Mouse (Mus musculus) neutrophil, adult 5-6 weeks (primary cell): ENCODE results near the gene Zbtb43. TPM values are rescaled to one million over a fixed set of nuclear protein-coding genes. Genes with fewer than 3 reads are reported as not detected.

ENCODE experiments used
- ATAC-seq: fragments of 151-379, 151-347 bp; 2 replicates; pipeline ENCODE4 v1.8.0; 2017; ENCODE audit warnings: mild to moderate bottlenecking, moderate TSS enrichment; ENCODE audit not compliant: insufficient number of reproducible peaks, poor library complexity, low FRiP score, severe bottlenecking; ENCODE audit errors: extremely low read depth
- total RNA-seq: library from RNA; stranded (forward); fragments of 200-1000 nt; gene quantifications from 2 replicates; pipeline ENCODE4 v1.2.3, GENCODE M21; 2017

Gene Zbtb43
- total RNA-seq: 25.2 and 26.2 TPM in 2 replicates

GRCm38 (mm10) chr2:33468466-33469097, at the start of gene Zbtb43:
Gene Zbtb43, minus strand, starts transcription at chr2:33468559.
- peak; percentile 98 for ATAC-seq

GRCm38 (mm10) chr2:33515856-33516255, 47.5 kb upstream of the Zbtb43 start:
- no peak for ATAC-seq

- no peak for ATAC-seq
These were observed 47.1 kb upstream of the Zbtb43 start for GRCm38 (mm10) chr2:33515431-33515830.

GRCm38 (mm10) chr2:33510791-33511190, 42.4 kb upstream of the Zbtb43 start:
- ATAC-seq: no peak

GRCm38 (mm10) chr2:33502602-33503001, 34.2 kb upstream of the Zbtb43 start:
- no peak for ATAC-seq

- no peak for ATAC-seq
These were observed 29.9 kb upstream of the Zbtb43 start for GRCm38 (mm10) chr2:33498280-33498679.

- no peak for ATAC-seq
These were observed 27.3 kb upstream of the Zbtb43 start for GRCm38 (mm10) chr2:33495654-33496053.

GRCm38 (mm10) chr2:33492041-33492440, 23.7 kb upstream of the Zbtb43 start:
- ATAC-seq: no peak

GRCm38 (mm10) chr2:33489565-33489964, 21.2 kb upstream of the Zbtb43 start:
- no peak for ATAC-seq

- ATAC-seq: no peak
These were observed 19.0 kb upstream of the Zbtb43 start for GRCm38 (mm10) chr2:33487332-33487731.

GRCm38 (mm10) chr2:33486866-33487265, 18.5 kb upstream of the Zbtb43 start:
- peak; percentile 57 for ATAC-seq

- no peak for ATAC-seq
These were observed 9.8 kb upstream of the Zbtb43 start for GRCm38 (mm10) chr2:33477961-33478755.

GRCm38 (mm10) chr2:33475961-33476360, 7.6 kb upstream of the Zbtb43 start:
- ATAC-seq: no peak

- 0 out of 2 replicates have a peak, but pooled peaks have one; percentile 1 for ATAC-seq
These were observed 553 bp downstream of the Zbtb43 start for GRCm38 (mm10) chr2:33467546-33468465.

GRCm38 (mm10) chr2:33465966-33466365, 2.4 kb downstream of the Zbtb43 start:
- ATAC-seq: no peak

- no peak for ATAC-seq
These were observed 3.1 kb downstream of the Zbtb43 start for GRCm38 (mm10) chr2:33465215-33465614.

GRCm38 (mm10) chr2:33462066-33462465, 6.3 kb downstream of the Zbtb43 start:
- no peak for ATAC-seq

- ATAC-seq: no peak
These were observed 7.3 kb downstream of the Zbtb43 start for GRCm38 (mm10) chr2:33461066-33461465.

GRCm38 (mm10) chr2:33459660-33460059, 8.7 kb downstream of the Zbtb43 start:
- ATAC-seq: no peak
